Mouse (Mus musculus): Measurements from ENCODE around the gene Zfp346. TPM values are rescaled to one million over a fixed set of nuclear protein-coding genes. Genes with fewer than 3 reads are reported as not detected.

Zfp346 gene
- 44.1 and 47.4 TPM in 2 replicates for polyA plus RNA-seq (2012; rRNA removed)

DNA sequence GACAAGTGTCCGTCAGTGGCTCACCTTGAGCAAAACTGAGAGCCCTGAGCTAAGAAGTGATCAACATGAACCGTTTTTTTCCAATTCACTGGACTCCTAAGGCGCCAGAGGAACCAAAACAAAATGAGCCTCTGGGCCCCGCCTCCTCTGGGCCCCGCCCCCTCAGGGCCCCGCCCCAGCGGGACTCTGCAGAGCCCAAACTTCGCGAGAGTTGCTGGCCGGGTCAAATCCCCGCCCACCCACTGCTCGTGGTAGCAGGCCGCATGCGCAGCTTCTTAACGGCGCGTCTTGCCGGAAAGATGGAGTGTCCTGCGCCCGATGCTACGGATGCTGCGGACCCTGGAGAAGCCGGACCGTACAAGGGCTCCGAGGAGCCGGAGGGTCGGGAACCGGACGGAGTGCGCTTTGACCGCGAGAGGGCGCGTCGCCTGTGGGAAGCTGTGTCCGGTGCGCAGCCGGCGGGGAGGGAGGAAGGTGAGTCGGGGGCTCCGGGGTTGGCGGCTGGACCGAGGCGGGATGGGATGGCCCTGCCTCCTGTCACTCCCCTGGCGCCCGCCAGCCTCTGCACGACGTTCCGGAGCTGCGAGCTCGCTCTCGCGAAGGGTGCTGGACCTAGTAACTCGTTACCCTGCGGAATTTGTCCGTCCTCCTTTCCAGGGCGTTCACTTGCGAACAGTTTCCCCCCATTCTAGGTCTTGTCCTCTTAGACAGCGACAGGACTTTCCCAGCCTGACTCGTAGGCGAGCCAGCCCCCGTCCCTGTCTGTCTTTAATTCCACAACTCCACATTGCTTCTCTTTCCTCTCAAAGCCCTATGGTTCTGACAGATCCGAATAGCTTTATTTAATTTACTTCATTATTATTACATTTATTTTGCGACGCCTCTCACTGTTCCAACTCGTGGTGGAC, at the start of gene Zfp346:
Zfp346 (plus strand) TSS at position 267 of the 908 bp plus-strand sequence.

DNA sequence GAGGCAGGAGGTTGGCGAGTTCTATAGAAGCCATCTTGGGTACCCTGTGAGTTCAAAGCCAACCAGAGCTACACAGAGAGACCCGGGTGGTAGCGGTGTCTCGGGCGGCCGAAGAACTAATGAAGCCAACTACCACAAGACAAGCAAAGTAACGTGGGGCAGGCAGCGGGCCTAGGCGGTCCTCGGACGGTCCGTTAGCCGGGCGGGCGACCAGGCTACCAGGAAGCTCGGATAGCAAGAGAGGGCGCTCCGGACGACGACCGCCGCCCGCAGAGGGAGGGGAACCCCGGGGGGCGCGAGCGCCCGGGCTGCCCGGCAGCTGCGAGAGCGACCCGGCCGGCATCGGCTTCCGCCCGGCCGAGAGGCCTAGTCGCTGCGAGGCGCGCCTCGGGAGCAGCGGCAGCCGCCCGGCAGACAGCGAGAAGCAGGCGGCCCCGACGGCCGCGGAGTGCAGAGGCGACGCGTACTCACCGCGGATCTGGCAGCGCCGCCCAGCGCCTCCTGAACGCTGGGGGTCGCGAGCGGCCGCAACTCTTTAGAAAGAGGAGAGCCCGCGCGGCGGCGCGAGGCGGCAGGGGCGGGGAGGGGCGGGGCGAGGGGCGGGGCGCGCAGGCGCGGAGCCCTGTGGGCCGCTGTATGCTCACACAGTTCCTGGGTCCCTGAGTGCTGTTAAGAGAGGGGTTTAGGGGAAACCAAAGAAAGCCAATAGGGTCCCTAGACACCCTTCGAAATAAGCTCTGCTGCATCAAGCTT, 5.2 kb upstream of the Zfp346 start, which contains the start of gene Uimc1:
Uimc1 (minus strand) TSS at position 575 of the 753 bp plus-strand sequence.

GRCm38 (mm10) chr13:55133448-55133847, 28.3 kb downstream of the Zfp346 start, which contains the start of gene Gm17617:
Gene Gm17617 (minus strand): TSS chr13:55133548.

GRCm38 (mm10) chr13:55152621-55153415, 47.7 kb downstream of the Zfp346 start, which contains the start of gene Fgfr4:
Gene Fgfr4 (plus strand): TSS chr13:55152640.

Other genes with a start within 250 kb of the Zfp346 start
- gene Unc5a, start 155.9 kb upstream of the Zfp346 start, polyA plus RNA-seq (2012; rRNA removed): 33.7 and 36.3 TPM in 2 replicates
- gene Hk3, start 83.9 kb upstream of the Zfp346 start, polyA plus RNA-seq (2012; rRNA removed): 0.62 and 0.76 TPM in 2 replicates
- gene Uimc1, start 5.0 kb upstream of the Zfp346 start, polyA plus RNA-seq (2012; rRNA removed): 19.7 and 22.1 TPM in 2 replicates
- gene Gm17617, start 28.2 kb downstream of the Zfp346 start, polyA plus RNA-seq (2012; rRNA removed): not detected in 2 replicates
- gene Fgfr4, start 47.3 kb downstream of the Zfp346 start, polyA plus RNA-seq (2012; rRNA removed): 1.5 TPM in 2 replicates
- gene Nsd1, start 104.5 kb downstream of the Zfp346 start, polyA plus RNA-seq (2012; rRNA removed): 36.5 and 38.0 TPM in 2 replicates
- gene Prelid1, start 215.2 kb downstream of the Zfp346 start, polyA plus RNA-seq (2012; rRNA removed): 238 and 239 TPM in 2 replicates
- gene Rab24, start 216.6 kb downstream of the Zfp346 start, polyA plus RNA-seq (2012; rRNA removed): 146 and 152 TPM in 2 replicates
- gene Mxd3, start 224.5 kb downstream of the Zfp346 start, polyA plus RNA-seq (2012; rRNA removed): 15.4 and 18.9 TPM in 2 replicates